Mouse (Mus musculus) urinary bladder, postnatal 25 days (tissue): Measurements from ENCODE around the gene Hcrtr1.

Experiments used
- DNase-seq: peaks from one replicate; pipeline ENCODE4 v3.0.0; 2022; ENCODE audit warnings: low spot score

The Hcrtr1 gene

DNA sequence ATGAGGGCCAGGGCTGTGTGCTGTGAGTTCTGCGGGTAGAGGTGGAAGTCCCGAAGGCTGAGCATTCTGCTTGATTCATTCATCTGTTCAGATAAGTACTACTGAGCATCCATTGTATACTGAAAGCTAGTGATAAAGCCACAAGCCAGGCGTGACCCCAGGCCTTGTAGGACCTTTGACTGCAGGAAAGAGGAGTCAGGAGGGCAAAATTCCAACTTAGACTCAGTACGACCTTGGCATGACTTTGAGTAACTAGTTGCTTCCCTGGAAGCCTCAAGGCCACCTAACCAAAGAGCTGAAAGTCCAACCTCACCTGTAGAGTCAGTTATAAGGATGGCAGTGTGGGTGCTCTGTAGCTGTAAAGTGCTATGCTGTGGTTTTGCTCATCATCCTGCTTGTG lies 18.4 kb downstream of the Hcrtr1 start:
- DNase-seq, result no peak

- no peak for DNase-seq
These were observed 26.4 kb downstream of the Hcrtr1 start for GRCm38 (mm10) chr4:130112732-130113131.

- DNase-seq, result peak; percentile 43
These were observed 26.9 kb downstream of the Hcrtr1 start for GRCm38 (mm10) chr4:130112299-130112698.

GRCm38 (mm10) chr4:130110091-130110490 lies 29.1 kb downstream of the Hcrtr1 start:
- DNase-seq, result no peak

- DNase-seq, result no peak
These were observed 29.5 kb downstream of the Hcrtr1 start for GRCm38 (mm10) chr4:130109666-130110065.

DNA sequence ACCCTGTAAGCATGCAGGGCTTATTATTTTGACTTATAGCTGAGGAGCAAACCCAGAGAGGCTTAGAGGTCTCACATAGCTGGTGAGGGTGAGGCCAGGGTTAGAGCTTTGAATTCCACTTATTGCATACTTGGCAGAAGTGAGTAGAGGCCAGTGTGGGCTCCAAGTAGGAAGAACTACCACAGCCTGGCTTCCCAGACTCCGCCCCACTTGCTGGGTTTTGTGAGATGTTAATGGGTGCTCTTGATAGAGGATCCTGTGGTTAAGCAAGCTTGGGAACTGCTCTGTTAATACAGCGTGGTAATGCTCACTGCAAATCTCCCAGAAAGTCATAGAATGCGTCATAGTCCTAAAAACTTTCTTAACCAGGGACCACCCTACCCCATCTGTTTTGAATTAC lies 30.2 kb downstream of the Hcrtr1 start:
- no peak for DNase-seq

DNA sequence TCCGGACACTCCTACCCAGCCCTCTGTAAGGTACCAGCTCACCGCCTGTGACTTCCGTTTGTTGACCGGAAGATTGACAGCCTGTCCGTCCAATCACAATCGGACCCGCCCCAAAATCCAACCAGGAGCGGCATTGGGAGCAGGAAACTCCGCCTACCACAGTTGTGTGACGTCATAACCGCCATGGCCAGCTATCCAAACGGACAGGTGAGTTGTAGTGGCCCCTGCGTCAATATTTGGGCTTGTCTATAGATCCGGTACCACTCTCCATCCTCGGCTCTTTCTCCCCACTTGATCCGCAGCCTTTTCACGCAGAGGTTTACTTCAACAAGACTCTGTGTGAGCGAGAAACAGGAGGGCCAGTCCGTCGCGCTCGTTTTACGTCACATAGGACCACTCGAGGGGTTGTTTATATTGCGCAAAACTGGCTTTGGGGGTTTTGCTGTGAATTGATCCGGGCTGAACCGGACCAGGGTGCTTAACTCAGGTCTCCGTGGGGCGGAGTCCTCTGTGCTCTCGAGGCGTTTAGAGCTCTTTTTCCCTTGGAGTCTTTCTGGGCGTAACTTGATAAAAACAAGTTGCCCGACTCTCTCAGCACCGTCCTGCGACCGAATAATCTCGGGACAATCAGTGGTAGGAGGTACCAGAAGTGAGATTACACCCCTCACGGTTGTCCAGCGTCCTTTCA lies 31.6 kb downstream of the Hcrtr1 start:
- DNase-seq, result peak; percentile 100

DNA sequence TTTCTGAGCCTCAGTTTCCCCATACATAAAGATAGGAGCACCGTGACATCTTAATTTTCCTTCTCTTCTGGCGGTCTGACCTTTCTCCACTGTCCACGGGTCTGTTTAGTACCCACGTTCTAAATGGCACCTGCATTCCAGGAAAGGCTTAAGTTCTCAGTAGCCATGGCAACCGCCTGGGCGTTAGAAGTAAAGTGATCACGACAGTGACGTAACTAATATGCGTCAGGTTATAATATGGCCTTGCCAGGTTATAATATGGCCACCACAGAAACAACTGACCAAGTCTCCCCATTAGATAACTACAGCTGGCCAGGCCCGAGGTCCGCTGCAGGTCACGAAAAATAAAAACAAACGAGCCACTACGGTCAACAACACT lies 32.1 kb downstream of the Hcrtr1 start:
- DNase-seq, result no peak

DNA sequence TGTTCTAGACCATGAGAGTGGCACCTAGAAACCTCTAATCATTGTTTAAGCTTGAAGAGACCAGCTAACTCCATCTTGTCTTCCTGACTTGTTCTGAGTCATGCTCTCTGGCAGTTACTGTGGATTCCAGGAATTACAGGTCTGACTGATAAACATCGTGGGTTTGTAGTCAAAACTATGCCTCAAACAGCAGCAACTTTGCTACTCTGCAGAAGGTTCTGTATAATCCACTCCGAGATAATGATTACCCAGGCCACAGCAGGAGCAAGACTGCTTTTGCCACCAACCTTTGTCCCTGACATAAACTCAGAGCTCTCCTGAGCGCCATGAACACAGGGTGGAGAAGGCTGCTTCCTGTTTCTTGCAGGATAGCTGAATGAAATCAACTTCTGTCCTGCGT lies 34.6 kb downstream of the Hcrtr1 start:
- DNase-seq, result no peak

- DNase-seq, result no peak
These were observed 35.5 kb downstream of the Hcrtr1 start for GRCm38 (mm10) chr4:130103632-130104031.

GRCm38 (mm10) chr4:130102111-130102651 lies 37.0 kb downstream of the Hcrtr1 start, which contains the start of gene Pef1:
Pef1 (plus strand) TSS chr4:130102558.
- no peak for DNase-seq

DNA sequence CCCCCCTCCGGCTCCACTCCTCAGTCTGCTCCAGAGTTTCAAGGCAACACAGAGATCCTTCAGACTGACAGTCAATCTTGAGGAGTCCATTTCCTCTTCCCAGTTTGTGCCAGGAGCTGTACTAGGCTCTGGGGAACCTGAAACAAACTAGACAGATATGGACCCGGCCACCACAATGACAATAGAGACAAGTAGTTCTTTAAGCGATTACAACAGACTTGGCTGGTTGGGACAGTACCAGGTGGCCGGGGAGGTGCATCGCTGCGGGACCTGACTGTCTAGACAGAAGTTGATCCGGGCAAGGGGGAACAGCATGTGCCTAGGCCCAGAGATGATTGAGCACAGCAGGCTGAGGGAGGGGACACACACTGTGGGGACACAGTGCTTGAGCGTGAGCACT lies 38.0 kb downstream of the Hcrtr1 start:
- no peak for DNase-seq

DNA sequence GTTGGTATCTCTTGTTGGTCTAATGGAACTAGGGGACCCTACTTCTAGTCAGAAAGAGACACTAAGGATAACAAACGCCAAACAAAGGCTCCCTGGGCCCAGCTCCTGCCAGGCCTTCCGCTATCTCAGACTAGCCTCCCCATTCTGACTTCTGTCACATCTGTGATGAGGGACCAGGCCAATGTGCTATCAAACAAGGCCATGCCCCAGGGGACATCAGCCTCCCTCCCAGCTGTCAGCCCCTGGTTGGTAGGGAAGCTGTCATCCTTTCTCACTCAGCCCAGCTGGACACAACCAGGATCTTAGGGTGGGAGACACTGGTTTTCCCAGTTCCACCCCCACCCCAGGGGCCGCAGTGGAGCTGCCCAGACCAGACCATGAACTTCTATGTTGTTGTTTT lies 44.0 kb downstream of the Hcrtr1 start:
- DNase-seq, result no peak

- DNase-seq, result peak; percentile 94
These were observed 51.9 kb downstream of the Hcrtr1 start for GRCm38 (mm10) chr4:130087293-130087692.

- no peak for DNase-seq
These were observed 53.8 kb downstream of the Hcrtr1 start for GRCm38 (mm10) chr4:130085246-130085820.

GRCm38 (mm10) chr4:130084331-130084945 lies 54.7 kb downstream of the Hcrtr1 start:
- DNase-seq, result peak; percentile 34

- no peak for DNase-seq
These were observed 56.9 kb downstream of the Hcrtr1 start for GRCm38 (mm10) chr4:130082211-130082610.

DNA sequence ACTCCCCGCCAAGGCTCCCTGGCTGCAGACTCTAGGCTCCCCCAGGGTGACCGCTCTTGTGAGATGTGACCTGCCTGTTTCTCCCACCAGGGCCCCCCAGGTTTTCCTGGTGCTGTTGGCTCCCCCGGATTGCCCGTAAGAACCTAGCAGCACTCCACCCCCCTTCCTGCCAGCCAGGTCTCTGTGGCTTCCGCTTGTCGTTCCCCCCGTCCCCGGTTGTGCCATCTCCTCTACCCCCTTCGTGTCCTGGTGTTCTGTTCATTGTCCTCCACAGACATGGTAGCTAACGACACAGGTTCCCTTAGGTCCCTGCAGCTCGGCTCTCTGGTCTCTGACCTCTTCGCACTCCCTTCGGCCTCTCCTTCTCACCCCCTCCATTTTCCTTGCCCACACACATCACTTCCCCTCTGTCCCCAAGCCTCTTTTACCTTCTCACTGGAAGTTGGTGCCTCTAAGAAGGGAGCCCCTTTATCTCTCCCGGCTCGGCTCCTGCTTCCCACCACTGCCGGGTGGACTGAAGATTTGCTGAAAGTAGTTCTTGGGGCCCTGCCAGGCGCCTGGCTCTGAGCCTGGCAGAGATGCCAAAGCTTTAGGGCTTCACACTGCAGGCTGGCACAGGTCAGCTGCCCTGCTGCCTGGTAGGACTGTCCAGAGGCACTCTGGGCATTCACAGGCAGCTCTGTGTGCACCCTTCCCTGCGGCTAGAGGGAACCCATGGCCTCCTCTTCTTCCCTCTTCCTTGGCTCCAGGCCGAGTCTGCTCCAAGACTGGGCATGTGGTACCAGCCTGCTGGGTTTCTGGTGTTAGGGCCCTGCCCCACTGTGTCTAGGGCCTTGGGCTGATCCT lies 57.6 kb downstream of the Hcrtr1 start:
- DNase-seq, result no peak
